Mouse (Mus musculus) CH12.LX (cell line): Measurements from ENCODE around the gene Adal. TPM values are rescaled to one million over a fixed set of nuclear protein-coding genes. Genes with fewer than 3 reads are reported as not detected.
"Not testable (repeated sequence)": the region's sequence is repeated elsewhere in the genome, so short reads cannot be mapped to it uniquely, and the experiment has no call there.

Experiments
- DNase-seq: peaks from one replicate; pipeline ENCODE4 v3.0.0-alpha.2; 2013; ENCODE audit errors: extremely low read depth
- H3K27ac ChIP-seq: 2 replicates; pipeline ENCODE4 v1.5.1; 2012; ENCODE audit warnings: low read depth, mild to moderate bottlenecking, control low read depth, moderate library complexity; ENCODE audit not compliant: insufficient read depth
- H3K27me3 ChIP-seq: replicated peaks from 2 replicates; pipeline ENCODE3; 2012; ENCODE audit warnings: inconsistent platforms
- H3K36me3 ChIP-seq, 2 experiments: replicated peaks in 1 of 2; 2 replicates each; pipeline versions ENCODE3 to v1.6.1; 2012; ENCODE audit warnings: inconsistent platforms in 1 of 2, low read length in 1 of 2, mild to moderate bottlenecking in 1 of 2, mixed read lengths in 1 of 2, moderate library complexity in 1 of 2; ENCODE audit not compliant: control insufficient read depth in 1 of 2, insufficient read depth in 1 of 2
- H3K4me1 ChIP-seq, 2 experiments: 2 replicates each; pipeline ENCODE4 v1.6.1; 2012; ENCODE audit warnings: inconsistent platforms in 1 of 2, moderate library complexity in 1 of 2; ENCODE audit not compliant: insufficient read depth in 2 of 2, control insufficient read depth in 1 of 2
- H3K4me2 ChIP-seq: 2 replicates; pipeline ENCODE4 v1.6.1; 2012; ENCODE audit warnings: low read depth, mild to moderate bottlenecking, control low read depth; ENCODE audit not compliant: poor library complexity, insufficient read depth, severe bottlenecking
- H3K4me3 ChIP-seq, 3 experiments: fragments of 150-350 bp in 1 of 3; sonication (generic) in 1 of 3; replicated peaks in 1 of 3; 2 replicates each; pipeline versions ENCODE3 to v1.5.1; 2011 to 2012; ENCODE audit warnings: low read depth in 2 of 3, low read length in 2 of 3, mild to moderate bottlenecking in 2 of 3, moderate library complexity in 2 of 3, control low read depth in 1 of 3, improper control_type of control experiment in 1 of 3, inconsistent platforms in 1 of 3, mixed read lengths in 1 of 3; ENCODE audit not compliant: poor library complexity in 1 of 3
- H3K79me2 ChIP-seq: replicated peaks from 2 replicates; pipeline ENCODE4 v1.6.1; 2012; ENCODE audit warnings: mild to moderate bottlenecking, moderate library complexity; ENCODE audit not compliant: control insufficient read depth, poor library complexity, insufficient read depth, severe bottlenecking; ENCODE audit errors: extremely low read depth
- H3K9ac ChIP-seq: 2 replicates; pipeline ENCODE4 v1.6.1; 2012; ENCODE audit warnings: low read depth, mild to moderate bottlenecking, control low read depth, moderate library complexity; ENCODE audit not compliant: insufficient read depth
- H3K9me3 ChIP-seq: replicated peaks from 2 replicates; pipeline ENCODE3; 2012; ENCODE audit warnings: low read length, inconsistent platforms, mixed read lengths
- BHLHE40 ChIP-seq: IDR thresholded peaks from 2 replicates; pipeline ENCODE4 v1.6.1; 2011; ENCODE audit warnings: mild to moderate bottlenecking, low read depth, low read length, improper control_type of control experiment
- E2F4 ChIP-seq: IDR thresholded peaks from 2 replicates; pipeline ENCODE4 v1.6.1; 2011; ENCODE audit warnings: low read depth, low read length, improper control_type of control experiment; ENCODE audit not compliant: insufficient replicate concordance
- ELF1 ChIP-seq: IDR thresholded peaks from 2 replicates; pipeline ENCODE4 v1.6.1; 2014; ENCODE audit warnings: low read depth, mild to moderate bottlenecking, inconsistent platforms, low read length, improper control_type of control experiment
- ETS1 ChIP-seq: conservative IDR thresholded peaks from 2 replicates; pipeline ENCODE4 v1.6.1; 2012; ENCODE audit warnings: low read depth, mild to moderate bottlenecking, inconsistent platforms, low read length, improper control_type of control experiment, moderate library complexity
- GABPA ChIP-seq: IDR thresholded peaks from 2 replicates; pipeline ENCODE4 v1.6.1; 2012; ENCODE audit warnings: low read depth, low read length, improper control_type of control experiment, inconsistent platforms; ENCODE audit not compliant: insufficient replicate concordance
- JUN ChIP-seq: IDR thresholded peaks from 2 replicates; pipeline ENCODE4 v1.6.1; 2011; ENCODE audit warnings: low read depth, mild to moderate bottlenecking, low read length, improper control_type of control experiment, moderate library complexity; ENCODE audit not compliant: insufficient read depth
- JUND ChIP-seq: conservative IDR thresholded peaks from 2 replicates; pipeline ENCODE4 v1.6.1; 2011; ENCODE audit warnings: low read depth, low read length, improper control_type of control experiment
- KAT2A ChIP-seq: IDR thresholded peaks from 2 replicates; pipeline ENCODE4 v1.6.1; 2012; ENCODE audit warnings: low read length, improper control_type of control experiment, inconsistent platforms; ENCODE audit not compliant: insufficient replicate concordance
- MAFK ChIP-seq: IDR thresholded peaks from 2 replicates; pipeline ENCODE4 v1.6.1; 2011; ENCODE audit warnings: low read length, improper control_type of control experiment; ENCODE audit not compliant: insufficient replicate concordance
- MAX ChIP-seq: IDR thresholded peaks from 2 replicates; pipeline ENCODE4 v1.6.1; 2011; ENCODE audit warnings: low read length, improper control_type of control experiment
- MAZ ChIP-seq: IDR thresholded peaks from 2 replicates; pipeline ENCODE4 v1.6.1; 2012; ENCODE audit warnings: low read depth, mild to moderate bottlenecking, inconsistent platforms, low read length, improper control_type of control experiment, moderate library complexity
- MEF2A ChIP-seq: IDR thresholded peaks from 2 replicates; pipeline ENCODE4 v1.6.1; 2014; ENCODE audit warnings: low read depth, mild to moderate bottlenecking, inconsistent platforms, low read length, improper control_type of control experiment, borderline replicate concordance
- MXI1 ChIP-seq: IDR thresholded peaks from 2 replicates; pipeline ENCODE4 v1.6.1; 2011; ENCODE audit warnings: mild to moderate bottlenecking, low read depth, low read length, improper control_type of control experiment
- NRF1 ChIP-seq: IDR thresholded peaks from 2 replicates; pipeline ENCODE4 v1.6.1; 2014; ENCODE audit warnings: low read depth, mild to moderate bottlenecking, inconsistent platforms, low read length, improper control_type of control experiment, moderate library complexity
- PAX5 ChIP-seq: IDR thresholded peaks from 2 replicates; pipeline ENCODE4 v1.6.1; 2012; ENCODE audit warnings: low read length, inconsistent platforms, mixed read lengths
- RAD21 ChIP-seq: IDR thresholded peaks from 2 replicates; pipeline ENCODE4 v1.6.1; 2011; ENCODE audit warnings: low read depth, mild to moderate bottlenecking, low read length, improper control_type of control experiment, moderate library complexity
- SMC3 ChIP-seq: IDR thresholded peaks from 2 replicates; pipeline ENCODE4 v1.6.1; 2011; ENCODE audit warnings: low read depth, low read length, improper control_type of control experiment
- TCF12 ChIP-seq: IDR thresholded peaks from 2 replicates; pipeline ENCODE4 v1.6.1; 2014; ENCODE audit warnings: low read depth, mild to moderate bottlenecking, inconsistent platforms, low read length, improper control_type of control experiment
- UBTF ChIP-seq: IDR thresholded peaks from 2 replicates; pipeline ENCODE4 v1.6.1; 2012; ENCODE audit warnings: low read depth, mild to moderate bottlenecking, inconsistent platforms, low read length, improper control_type of control experiment, moderate library complexity
- USF2 ChIP-seq: conservative IDR thresholded peaks from 2 replicates; pipeline ENCODE4 v1.6.1; 2011; ENCODE audit warnings: low read depth, low read length, improper control_type of control experiment
- ZC3H11A ChIP-seq: IDR thresholded peaks from 2 replicates; pipeline ENCODE4 v1.6.1; 2012; ENCODE audit warnings: low read depth, mild to moderate bottlenecking, inconsistent platforms, low read length, improper control_type of control experiment
- ZMIZ1 ChIP-seq: IDR thresholded peaks from 2 replicates; pipeline ENCODE4 v1.6.1; 2012; ENCODE audit warnings: low read depth, mild to moderate bottlenecking, inconsistent platforms, low read length, improper control_type of control experiment
- ZNF384 ChIP-seq: IDR thresholded peaks from 2 replicates; pipeline ENCODE4 v1.6.1; 2012; ENCODE audit warnings: low read depth, low read length, improper control_type of control experiment, inconsistent platforms
- dilution Hi-C: fragments of 300-500 bp; cut with MboI; formaldehyde crosslinking; loops from 2 replicates; pipeline ENCODE4 v1.14.3; 2020; ENCODE audit warnings: low sequenced_read_pairs; ENCODE audit not compliant: extremely low pct_unique_long_range_greater_than_20kb, extremely low pct_ligation_motif_present
- in situ Hi-C: fragments of 300-500 bp; cut with MboI; formaldehyde crosslinking; loops from 3 replicates; pipeline ENCODE4 v1.14.3; 2019; ENCODE audit warnings: low sequenced_read_pairs, low pct_ligation_motif_present, low pct_unique_long_range_greater_than_20kb, mixed read lengths
- polyA plus RNA-seq: library from polyadenylated mRNA; unstranded; fragments of >175 nt; gene quantifications from 2 replicates; pipeline ENCODE4 v1.2.1, GENCODE M21; 2012; ENCODE audit warnings: low read depth; ENCODE audit not compliant: insufficient read length
- total RNA-seq, 2 experiments: library from RNA; depleted of rRNA; stranded (reverse); fragments of 300-350 nt in 1 of 2; fragments of >200 nt in 1 of 2; gene quantifications; 2 replicates each; pipeline ENCODE4 v1.2.3; 2012 to 2014

The Adal gene
- total and polyA plus RNA-seq, 3 experiments = 7.3 to 12.5 (median 10.4) TPM

GRCm38 (mm10) chr2:121115418-121115817 lies 24.8 kb upstream of the Adal start:
- Histone ChIP-seq H3K36me3 (no peaks in the 10 kb centered on the region), H3K9ac (no peak overlapping the region), H3K79me2 (no peaks in the 10 kb centered on the region), H3K27me3 (peaks cover 26% of the 10 kb centered on the region), H3K27ac (no peak overlapping the region), H3K4me2 (no peak overlapping the region), H3K9me3 (no peaks in the 10 kb centered on the region), H3K4me1 (no peaks in the 10 kb centered on the region), H3K4me3 (no peak overlapping the region)
- dilution Hi-C loops (no loop called here), in situ Hi-C loops (loop anchor here (25.0 kb wide), 1 partner anchor 653 kb away; the partner anchor contains the start of gene Capn3)
- TF ChIP-seq KAT2A = no peak
- TF ChIP-seq BHLHE40 = no peak
- TF ChIP-seq ETS1 = no peak
- no peak for TF ChIP-seq PAX5
- no peak for TF ChIP-seq UBTF
- no peak for TF ChIP-seq MAZ
- TF ChIP-seq E2F4 = no peak
- no peak for TF ChIP-seq MAFK
- no peak for TF ChIP-seq SMC3
- no peak for TF ChIP-seq GABPA
- no peak for TF ChIP-seq MEF2A
- DNase-seq = no peak

GRCm38 (mm10) chr2:121119260-121119659 lies 21.0 kb upstream of the Adal start:
- Histone ChIP-seq H3K9ac (no peak overlapping the region), H3K4me3 (no peak overlapping the region), H3K4me1 (no peaks in the 10 kb centered on the region), H3K36me3 (no peaks in the 10 kb centered on the region), H3K27ac (no peak overlapping the region), H3K79me2 (no peaks in the 10 kb centered on the region), H3K27me3 (peaks cover 14% of the 10 kb centered on the region), H3K9me3 (no peaks in the 10 kb centered on the region), H3K4me2 (no peak overlapping the region)
- dilution Hi-C loops = no loop called here
- DNase-seq = no peak
- in situ Hi-C loops = loop anchor here (25.0 kb wide), 1 partner anchor 657 kb away; the partner anchor contains the start of gene Capn3
- TF ChIP-seq KAT2A = no peak
- no peak for TF ChIP-seq JUN
- no peak for TF ChIP-seq MAZ
- no peak for TF ChIP-seq MEF2A
- no peak for TF ChIP-seq ZMIZ1
- TF ChIP-seq ELF1 = no peak
- TF ChIP-seq MAX = no peak
- TF ChIP-seq GABPA = no peak
- TF ChIP-seq E2F4 = no peak
- no peak for TF ChIP-seq ZC3H11A
- TF ChIP-seq JUND = no peak
- no peak for TF ChIP-seq ZNF384
- TF ChIP-seq RAD21 = no peak
- TF ChIP-seq TCF12 = no peak
- TF ChIP-seq BHLHE40 = no peak
- TF ChIP-seq USF2 = no peak
- TF ChIP-seq MXI1 = no peak
- TF ChIP-seq NRF1 = no peak
- TF ChIP-seq UBTF = no peak

DNA sequence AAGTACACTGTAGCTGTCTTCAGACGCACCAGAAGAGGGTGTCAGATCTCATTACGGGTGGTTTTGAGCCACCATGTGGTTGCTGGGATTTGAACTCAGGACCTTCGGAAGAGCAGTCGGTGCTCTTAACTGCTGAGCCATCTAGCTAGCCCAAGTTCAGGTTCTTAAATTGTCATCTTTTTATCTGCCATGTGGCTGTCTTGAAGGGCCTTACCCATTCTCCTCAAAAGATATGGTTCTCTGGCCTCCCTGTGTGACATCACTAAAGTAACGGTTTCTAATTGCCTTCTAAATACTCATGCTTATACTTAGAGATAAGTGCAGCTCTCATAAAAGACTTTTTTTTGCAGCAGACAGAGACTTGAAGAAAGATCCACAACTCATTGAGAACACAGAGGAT lies 13.9 kb upstream of the Adal start:
- DNase-seq, H3K9ac ChIP-seq, H3K36me3 ChIP-seq, H3K27ac ChIP-seq, H3K4me3 ChIP-seq, H3K4me2 ChIP-seq, dilution Hi-C loops, H3K27me3 ChIP-seq, H3K4me1 ChIP-seq, H3K9me3 ChIP-seq, H3K79me2 ChIP-seq, in situ Hi-C loops: not testable (repeated sequence)
